Mouse (Mus musculus): ENCODE results near the gene Ambn.
"Not testable (repeated sequence)": the region's sequence is repeated elsewhere in the genome, so short reads cannot be mapped to it uniquely, and the experiment has no call there.

Ambn gene

DNA sequence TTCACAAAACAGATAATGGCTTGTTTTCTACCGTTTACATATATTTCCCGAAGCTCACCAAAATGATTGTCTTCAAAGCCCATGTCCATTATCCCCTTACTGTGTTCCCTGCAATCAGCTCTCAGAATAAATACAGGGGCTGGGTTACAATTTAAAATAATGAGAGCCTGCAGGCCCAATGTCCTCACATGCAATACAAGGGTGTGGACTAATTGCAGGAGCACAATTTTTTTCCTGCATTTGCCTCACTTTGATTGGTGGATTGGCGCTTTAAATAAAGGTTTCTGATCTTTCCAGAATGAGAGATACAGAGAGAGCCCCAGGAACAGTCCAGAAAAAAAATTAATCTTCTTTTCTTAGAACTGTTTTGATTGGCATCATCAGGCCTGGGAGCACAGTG is at the start of gene Ambn:
Gene Ambn, plus strand, starts transcription at position 301 of the 400 bp plus-strand sequence.
- no peak for DNase-seq

DNA sequence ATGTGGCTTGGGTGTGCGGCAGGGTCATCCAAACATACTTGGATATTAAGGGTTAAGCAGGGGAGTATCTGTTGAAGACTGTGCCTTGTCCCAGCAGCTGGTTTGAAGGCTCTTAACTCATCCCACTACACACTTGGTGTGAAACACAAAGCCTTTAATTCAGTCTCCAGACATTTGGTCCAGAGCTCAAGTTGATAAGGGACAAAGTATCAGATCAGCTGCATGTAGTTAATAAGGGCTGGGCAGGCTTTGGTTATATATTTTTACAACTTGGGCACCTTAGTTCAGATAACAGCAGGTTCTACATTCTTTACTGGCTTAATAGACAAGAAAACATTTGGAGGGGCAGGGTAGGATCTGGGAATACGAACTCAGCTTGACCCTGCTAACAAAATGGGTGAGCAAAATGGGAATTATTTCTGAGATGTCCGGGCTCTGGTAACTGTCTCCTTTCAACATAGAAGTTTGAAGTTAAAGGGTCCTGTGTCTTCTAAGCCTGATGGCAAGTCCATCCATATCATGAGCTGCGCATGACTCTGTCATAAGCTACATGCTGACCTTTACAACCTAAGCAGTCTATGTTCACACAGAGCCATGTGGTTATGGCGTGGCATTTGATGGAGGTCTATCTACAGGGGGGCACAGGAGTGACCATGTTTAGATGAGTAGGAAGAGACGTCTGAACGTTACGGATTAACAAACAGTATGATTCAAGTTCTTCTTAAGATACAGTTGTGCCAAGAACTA is 35.3 kb upstream of the Ambn start:
- peak; percentile 50 for DNase-seq

DNA sequence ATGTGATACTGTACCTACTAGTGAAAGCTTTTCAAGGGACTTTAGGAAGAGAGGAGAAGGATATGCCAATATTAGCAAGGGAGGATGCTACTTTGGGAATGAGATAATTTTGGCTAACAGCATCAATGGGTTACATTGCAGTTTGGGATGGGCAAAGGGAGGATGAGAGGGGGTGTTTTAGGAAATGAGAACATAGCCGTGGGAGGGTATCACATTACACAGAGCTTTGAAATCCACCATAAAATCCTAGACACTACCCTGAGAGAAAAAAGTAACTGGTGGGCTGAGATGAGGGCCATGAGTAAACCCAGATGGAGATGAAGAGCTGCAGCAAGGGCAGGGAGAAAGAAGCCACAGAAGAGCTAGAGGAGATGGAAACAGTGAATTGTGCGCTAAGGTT is 30.9 kb upstream of the Ambn start:
- not testable (repeated sequence) for DNase-seq

DNA sequence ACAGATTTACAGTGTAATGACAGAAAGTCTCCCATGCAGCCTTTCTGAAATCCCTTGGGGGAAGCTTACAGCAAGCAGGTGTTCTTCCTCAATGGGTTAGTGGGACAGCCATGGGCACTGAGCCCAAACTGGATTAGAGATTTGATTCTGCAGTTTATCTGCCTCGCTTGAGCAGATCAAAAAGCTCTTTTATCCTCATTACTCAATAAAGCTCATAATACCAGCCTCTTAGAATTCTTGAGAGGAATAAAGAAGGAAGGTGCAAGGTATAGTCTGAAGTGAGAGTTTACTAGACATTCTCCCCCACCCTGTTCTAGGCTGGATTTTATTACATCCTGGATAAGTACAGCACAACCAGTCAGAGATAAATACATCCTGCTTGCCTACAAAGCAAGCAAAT is 29.0 kb upstream of the Ambn start:
- no peak for DNase-seq

- DNase-seq = no peak
Measured at GRCm38 (mm10) chr5:88467471-88467870, 11.7 kb downstream of the Ambn start.

- DNase-seq = no peak
Measured at GRCm38 (mm10) chr5:88468807-88469704, 13.3 kb downstream of the Ambn start.

- DNase-seq = no peak
Measured at GRCm38 (mm10) chr5:88487675-88488074, 31.9 kb downstream of the Ambn start, which contains the start of gene Enam. TSS of gene Enam (plus strand) at chr5:88487975.

DNA sequence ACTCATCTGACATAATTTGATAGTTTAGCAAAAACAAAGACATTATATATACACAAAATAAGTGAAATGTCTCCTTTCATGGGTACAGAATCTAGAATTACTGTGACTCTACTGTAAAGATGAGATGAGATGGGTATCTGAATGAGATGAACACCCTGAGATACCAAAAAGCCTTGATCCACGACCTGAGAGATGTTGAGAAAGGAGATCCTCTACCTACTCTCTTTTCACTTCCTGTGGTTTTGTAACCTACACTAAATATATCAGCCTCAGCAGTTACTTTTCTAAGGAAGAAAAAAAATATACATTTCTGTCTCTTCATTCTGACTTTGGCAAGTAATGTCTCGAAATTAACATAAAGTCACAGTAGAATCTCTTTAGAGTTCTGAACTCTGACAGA is 33.2 kb downstream of the Ambn start:
- no peak for DNase-seq

GRCm38 (mm10) chr5:88491111-88491510 is 35.3 kb downstream of the Ambn start:
- DNase-seq = no peak

DNA sequence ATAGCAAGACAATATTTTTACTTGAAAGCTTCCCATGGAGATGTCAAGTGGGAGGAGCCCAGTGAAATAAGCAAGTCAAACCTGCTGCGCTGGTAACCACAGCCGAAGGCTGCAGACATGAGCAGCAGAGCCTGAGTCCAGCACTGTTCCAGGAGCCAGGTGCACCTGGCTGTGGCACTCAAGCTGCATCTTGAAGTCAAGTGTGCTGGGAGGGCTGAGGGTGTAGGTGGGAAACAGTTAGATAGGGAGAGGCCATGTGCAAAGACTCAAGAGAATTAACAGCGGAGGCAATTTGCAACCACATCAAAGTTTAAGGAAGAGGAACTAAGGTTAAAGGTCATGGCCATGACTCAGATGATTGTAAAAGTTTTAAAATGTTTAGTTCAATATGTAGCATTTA is 44.0 kb downstream of the Ambn start:
- peak; percentile 8 for DNase-seq

DNA sequence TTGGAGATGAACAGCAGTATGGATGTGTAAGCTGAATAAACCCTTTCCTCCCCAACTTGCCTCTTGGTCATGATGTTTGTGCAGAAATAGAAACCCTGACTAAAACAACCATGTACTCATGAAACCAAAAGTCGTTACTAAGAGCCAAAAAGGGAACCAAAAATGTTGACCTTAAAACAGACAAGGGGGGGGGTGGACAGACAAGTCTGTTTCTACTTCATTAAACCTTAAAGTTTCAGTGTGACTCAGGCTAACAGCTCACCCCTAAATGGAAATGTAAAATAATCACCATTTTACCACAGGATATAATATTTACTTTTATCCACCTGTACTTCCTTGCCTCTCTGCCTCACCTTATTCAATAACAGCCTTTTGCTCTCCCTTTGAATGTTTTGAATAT is 52.8 kb downstream of the Ambn start:
- DNase-seq = no peak

DNA sequence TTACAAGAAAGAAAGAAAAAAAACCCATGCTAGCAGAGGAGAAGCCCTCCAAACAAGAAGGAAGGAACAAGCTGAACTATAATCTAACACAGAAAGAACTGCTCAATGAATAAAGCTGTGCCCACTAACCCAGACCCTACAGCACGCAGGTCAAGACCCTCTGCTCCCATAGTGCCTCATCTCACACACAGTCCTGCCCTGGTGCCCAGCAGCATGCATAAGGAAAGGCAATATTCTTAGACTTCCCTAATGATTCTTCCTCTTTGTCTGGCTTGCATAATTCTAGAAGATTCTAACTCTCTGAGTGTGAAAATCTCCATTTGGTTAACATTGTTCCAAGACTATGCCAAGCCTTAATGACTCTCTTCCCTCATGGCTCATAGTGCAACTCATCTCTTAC is 53.2 kb downstream of the Ambn start:
- peak; percentile 86 for DNase-seq

Data from heart, adult 11 months (tissue).